Mouse (Mus musculus): ENCODE data around the gene Prss53.

DNA sequence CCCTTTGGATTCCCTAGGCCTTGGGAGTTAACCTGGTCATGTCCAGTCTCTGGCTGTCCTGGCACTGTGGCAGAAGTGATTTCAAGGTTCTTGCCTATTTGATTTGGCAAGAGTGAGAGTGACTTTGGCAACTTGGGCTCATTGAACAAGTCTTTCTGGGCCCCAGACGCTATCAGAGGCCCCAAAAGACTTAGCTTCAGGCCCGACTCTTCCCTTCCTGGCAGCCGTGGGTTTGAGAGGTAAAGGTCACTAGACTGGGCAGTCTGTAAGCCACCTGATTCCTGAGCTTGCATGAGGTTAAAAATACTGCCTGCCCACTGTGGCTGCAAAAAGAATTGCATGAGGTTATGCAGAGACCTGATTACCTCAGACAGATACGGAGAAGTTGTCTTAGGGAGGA, 17.9 kb upstream of the Prss53 start:
- TF ChIP-seq ZC3H11A (IDR thresholded peaks at IDR 0.05; ENCODE audit: borderline replicate concordance, low read depth, low read length) (no peak), ZNF384 (IDR thresholded peaks at IDR 0.05; ENCODE audit: low read depth, low read length) (no peak), HCFC1 (IDR thresholded peaks at IDR 0.05; ENCODE audit: borderline replicate concordance, insufficient read depth, low read length) (no peak), CHD2 (IDR thresholded peaks at IDR 0.05; ENCODE audit: low read depth, low read length) (no peak), MAFK (IDR thresholded peaks at IDR 0.05; ENCODE audit: insufficient read depth, low read depth, low read length) (no peak)

Data from ES-E14 (cell line).